Mouse (Mus musculus) frontal cortex, postnatal 14 days (tissue): ENCODE results near the gene Tmcc3.
A peak's percentile ranks its signal among the peaks of the same experiment; 100 is the strongest.

ENCODE experiments used
- DNase-seq, 2 experiments: peaks; one replicate each; pipeline ENCODE4 v3.0.0; 2022; ENCODE audit warnings: low spot score in 2 of 2

Tmcc3 gene

GRCm38 (mm10) chr10:94311511-94312006 lies at the start of gene Tmcc3:
Gene Tmcc3, plus strand, starts transcription at chr10:94311949.
- DNase-seq = no peak

DNA sequence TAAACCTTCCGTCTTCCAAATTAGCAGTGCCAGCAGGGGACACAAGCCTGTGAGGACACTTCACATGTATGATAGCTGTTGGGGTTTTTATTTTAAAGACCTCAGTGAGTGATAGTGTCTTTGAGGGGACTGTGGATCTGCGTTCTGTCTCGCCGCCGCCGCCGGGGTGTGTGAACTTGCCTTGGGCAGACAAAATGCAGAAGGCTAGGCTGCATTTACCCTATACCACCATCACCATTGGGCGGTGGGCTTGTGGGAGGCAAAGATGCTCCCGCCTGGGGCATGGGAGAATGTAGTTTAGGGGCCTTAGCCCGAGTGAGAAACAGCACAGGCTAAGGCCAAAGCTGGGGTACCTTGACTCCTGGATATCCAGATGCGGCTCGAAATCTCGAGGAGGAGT lies 49.1 kb upstream of the Tmcc3 start:
- no peak for DNase-seq

- DNase-seq = no peak
Observed at GRCm38 (mm10) chr10:94263211-94263610, 48.5 kb upstream of the Tmcc3 start.

GRCm38 (mm10) chr10:94265656-94266542 lies 45.9 kb upstream of the Tmcc3 start:
- peak in 1 of 2 experiments; percentile 19 for DNase-seq

- DNase-seq = no peak
Observed at GRCm38 (mm10) chr10:94275321-94275720, 36.4 kb upstream of the Tmcc3 start.

DNA sequence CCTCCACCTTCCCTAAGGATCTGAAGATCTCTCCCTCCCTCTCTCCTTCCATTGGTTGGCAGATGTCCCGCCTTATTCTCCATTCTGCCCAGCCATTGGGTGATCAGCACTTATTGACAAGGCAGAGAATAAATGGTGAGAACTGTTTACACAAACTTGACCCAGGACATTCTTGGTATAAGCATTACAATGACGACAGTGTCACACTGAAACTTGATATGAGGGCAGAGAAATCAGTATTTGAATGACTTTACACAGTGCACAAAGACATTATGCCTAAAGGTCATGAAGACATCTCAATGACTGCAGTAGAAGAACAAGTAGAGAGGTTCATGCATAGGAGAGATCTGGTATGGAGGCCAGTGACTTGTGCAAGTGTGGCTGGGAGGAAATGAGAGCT lies 35.2 kb upstream of the Tmcc3 start:
- DNase-seq = no peak

- no peak for DNase-seq
Observed at GRCm38 (mm10) chr10:94282179-94282578, 29.6 kb upstream of the Tmcc3 start.

- no peak for DNase-seq
Observed at GRCm38 (mm10) chr10:94282797-94283196, 29.0 kb upstream of the Tmcc3 start.

DNA sequence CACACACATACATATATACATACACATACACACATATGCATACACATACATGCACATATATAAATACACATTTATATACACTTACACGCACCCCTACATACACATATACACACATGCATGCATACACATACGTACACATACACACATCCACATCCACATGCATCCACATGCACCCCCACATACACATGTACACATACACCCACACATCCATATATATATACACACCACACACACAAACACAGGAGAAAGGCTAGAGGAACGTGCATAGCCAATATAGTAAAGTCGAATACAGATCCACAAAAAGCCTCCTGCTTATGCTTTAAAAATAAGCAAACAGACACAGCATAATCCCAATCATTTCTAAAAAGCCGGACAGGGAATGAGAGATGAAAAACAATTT lies 17.3 kb upstream of the Tmcc3 start:
- no peak for DNase-seq

GRCm38 (mm10) chr10:94294933-94295750 lies 16.6 kb upstream of the Tmcc3 start:
- no peak for DNase-seq

GRCm38 (mm10) chr10:94295923-94296605 lies 15.7 kb upstream of the Tmcc3 start:
- DNase-seq = no peak

DNA sequence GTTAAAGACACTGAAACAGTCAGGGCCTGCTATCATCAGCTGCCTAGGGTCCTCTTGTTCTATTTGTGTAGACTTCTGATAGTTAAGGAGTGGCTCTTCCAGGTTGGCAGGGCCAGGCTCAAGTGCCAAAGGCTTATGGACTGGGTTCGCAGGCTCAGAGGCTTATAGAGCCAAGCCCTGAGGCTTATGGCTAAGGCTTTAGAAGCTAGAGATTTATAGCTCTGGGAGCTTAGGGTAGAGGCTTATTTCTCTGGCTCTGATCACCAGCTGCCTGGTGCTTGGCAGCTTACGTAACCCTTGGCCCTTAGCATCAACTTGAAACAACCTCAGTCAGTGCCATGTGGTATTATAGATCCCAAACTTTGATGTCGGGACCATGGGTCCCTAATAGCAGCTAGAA lies 13.3 kb upstream of the Tmcc3 start, which contains the start of gene Gm4792:
Gene Gm4792 (minus strand): TSS at position 233 of the 400 bp plus-strand sequence.
- DNase-seq = no peak

DNA sequence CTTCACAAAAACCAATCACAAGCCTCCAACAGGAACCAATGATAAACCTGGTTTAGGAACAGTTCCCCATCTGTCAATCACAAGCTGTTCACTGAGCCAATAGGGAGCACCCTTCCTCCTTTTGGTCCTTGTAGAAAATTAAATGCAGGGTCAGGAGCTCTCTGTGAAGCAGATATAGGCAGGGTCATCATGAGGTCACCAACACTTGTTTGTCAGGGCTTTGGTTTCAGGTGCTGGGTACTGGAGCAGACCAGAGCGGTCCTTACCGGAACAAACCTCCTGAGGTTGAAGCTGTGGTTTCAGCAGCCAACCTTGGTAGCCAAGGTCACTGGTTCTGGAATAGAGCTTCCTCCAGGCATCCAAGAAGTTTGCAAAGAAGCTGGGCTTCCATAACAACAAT lies 12.4 kb upstream of the Tmcc3 start:
- no peak for DNase-seq

DNA sequence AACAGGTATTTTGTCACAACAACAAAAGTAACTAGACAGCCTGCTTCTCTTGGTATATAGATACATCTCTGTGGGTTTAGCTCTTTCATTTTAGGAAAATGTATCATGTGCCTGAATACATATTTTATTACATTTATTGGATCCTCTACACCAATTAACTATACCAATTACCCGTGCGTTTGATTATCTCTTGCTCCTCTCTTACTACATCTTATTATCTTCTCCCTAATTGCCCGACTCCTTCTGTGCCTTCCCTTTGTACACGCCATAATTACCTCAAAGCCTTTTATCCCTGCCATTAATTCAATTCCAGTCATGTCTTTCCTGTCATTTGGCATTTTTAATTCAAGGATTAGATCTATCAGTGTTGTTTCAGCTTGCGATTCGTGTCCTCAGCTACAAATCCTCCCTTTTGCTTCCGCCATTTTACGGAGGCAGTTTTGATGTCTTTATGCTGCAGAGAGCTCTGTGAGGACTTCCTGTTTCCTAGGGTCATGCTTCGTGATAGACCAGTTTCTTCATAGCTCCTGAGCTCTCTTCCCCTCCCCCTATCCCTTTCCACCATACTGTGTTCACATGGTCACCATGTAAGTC lies 7.6 kb upstream of the Tmcc3 start:
- DNase-seq = no peak

- DNase-seq = no peak
Observed at GRCm38 (mm10) chr10:94305526-94305925, 6.2 kb upstream of the Tmcc3 start.

GRCm38 (mm10) chr10:94310499-94311267 lies 1.1 kb upstream of the Tmcc3 start:
- DNase-seq = no peak

DNA sequence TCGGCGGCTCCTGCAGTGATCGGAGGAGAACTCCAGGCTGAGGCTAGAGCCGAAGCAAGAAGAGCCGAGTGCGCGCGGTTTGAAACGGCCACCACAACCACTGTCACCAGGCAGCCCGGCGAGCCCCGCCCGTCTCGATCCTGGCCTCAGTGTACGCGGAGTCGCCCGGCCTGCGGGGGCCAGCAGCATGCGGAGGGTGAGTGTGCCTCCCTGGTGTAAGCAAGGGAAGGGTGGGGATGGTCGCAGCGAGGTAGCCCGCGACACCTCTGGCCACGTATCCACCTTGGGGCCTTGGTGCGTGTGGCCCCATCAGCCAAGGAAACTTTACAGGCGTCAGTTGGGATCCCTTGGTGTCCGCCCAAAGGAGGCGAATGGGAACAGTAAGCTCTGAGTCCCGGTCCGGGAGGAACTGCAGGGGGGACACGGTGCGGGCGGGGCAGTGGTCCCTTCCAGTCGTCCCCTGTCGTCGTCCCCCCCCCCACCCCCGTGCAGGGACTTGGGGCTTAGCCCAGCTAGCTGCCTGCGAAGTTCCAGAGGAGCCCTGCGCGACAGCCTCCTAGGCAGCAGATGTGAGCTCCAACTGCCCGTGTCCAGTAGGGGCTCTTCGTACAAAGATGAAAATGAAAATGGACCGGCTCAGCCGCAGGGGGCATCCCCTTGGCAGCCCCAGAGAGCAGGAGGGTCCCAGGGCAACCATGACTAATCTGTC lies 412 bp downstream of the Tmcc3 start:
- DNase-seq = no peak

GRCm38 (mm10) chr10:94313146-94313545 lies 1.4 kb downstream of the Tmcc3 start:
- no peak for DNase-seq

DNA sequence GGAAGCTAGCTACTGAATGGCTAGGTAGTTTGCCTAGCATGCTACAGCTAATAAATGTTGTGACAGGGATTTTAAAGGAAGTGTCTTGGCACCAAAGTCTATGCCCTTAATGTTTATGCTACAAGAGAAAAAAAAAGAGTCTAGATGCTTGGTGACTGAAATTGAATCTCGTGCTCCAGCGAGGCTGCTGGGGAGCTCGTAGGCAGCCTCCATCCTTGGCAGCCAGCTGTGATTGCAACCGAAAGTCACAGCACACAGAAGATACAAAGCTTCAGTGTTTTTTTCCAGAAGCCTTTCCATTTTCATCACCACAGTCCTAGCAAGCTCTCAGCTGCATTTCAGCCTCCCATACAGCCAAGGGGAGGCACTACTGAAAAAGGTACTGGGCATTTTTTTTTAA lies 6.8 kb downstream of the Tmcc3 start:
- no peak for DNase-seq

- no peak for DNase-seq
Observed at GRCm38 (mm10) chr10:94329962-94330361, 18.2 kb downstream of the Tmcc3 start.
